Mouse (Mus musculus) bone marrow macrophage, adult 2 months (primary cell): ENCODE measurements around the gene Olfr520.

Experiments used
- CTCF ChIP-seq: IDR thresholded peaks from 2 replicates; pipeline ENCODE4 v1.5.1; 2012; ENCODE audit warnings: low read depth, mild to moderate bottlenecking, low read length, moderate library complexity
- POLR2A ChIP-seq: IDR thresholded peaks from 2 replicates; pipeline ENCODE4 v1.6.1; 2012; ENCODE audit warnings: mild to moderate bottlenecking, low read depth, low read length, borderline replicate concordance

DNA sequence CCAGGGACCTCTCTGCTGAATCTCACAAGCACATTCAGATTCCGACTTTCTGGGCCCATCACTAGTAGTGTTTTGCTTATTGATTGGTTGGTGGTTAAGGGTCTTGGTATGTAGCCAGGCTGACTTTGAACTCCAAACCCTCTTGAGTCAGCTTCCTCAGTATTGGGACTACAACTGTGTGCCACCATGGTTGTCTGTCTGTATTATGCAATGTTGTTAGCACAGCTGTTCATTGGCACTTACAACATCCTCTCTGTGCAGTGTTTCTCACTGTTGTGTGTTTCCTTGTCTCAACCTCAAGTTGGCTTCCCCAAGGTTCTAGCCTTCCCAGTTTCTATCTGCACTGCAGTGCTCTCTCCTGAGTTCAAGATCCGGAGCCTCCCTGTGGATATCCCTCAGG is 13.5 kb upstream of the Olfr520 start:
- TF ChIP-seq CTCF, result no peak
- TF ChIP-seq POLR2A, result no peak
